Mouse (Mus musculus): ENCODE measurements around the gene Gria3.

The Gria3 gene

DNA sequence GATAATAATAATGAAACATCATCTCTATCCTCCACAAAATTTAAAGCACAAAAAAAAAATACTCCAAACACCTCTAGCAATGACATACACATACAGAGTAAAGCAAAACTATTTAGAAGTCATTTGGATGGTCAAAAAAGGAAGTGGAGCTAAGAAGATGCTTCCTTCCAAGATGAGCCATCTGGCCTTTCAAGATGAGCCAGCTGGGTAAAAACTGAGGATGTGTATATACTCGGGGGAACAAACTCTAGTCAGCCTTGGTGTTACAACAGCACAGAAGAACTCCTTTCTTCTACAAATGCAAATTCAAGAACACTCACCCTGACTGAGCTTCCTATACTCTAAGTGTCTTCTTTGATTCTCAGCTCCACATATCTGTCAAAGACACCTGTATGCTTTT, 172.4 kb downstream of the Gria3 start:
- DNase-seq (ENCODE audit: low spot score): no peak

DNA sequence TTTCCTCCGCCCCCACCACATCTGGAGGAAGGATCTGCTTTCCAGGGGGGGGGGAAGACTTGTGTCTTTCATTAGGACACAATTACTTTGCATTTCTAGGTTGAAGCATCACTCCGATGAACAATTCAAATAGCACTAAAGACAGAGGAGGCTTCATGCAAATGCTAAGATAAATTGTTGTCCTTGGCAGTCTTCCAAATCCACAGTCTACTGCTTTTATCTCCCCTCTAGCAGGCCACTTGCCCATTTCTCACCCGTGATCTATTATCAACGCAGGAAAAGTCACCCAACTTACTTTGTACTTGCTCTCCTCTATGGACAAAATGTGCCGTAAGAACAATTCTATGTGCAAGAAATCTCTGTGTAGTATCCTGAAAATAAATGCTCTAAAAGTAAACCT, 178.1 kb downstream of the Gria3 start:
- DNase-seq (ENCODE audit: low spot score): no peak

DNA sequence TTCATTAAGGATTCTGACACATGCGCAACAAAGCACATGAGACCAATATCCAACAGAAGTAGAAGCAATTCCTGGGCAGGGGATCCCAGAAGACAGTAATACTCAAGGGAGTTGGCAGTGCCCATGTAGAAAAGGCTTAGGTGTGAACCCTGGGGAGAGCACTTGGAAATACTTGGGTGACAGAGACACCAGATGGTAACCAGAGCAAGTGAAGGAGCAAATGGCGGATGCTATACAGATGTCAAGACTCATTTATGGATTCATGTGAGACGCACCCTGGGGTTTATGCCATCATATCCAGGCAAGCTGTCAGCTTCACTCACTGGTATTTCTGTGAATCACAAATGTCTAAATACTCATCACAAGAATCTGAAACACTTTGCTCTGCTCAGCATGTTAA, 187.0 kb downstream of the Gria3 start:
- no peak for DNase-seq (ENCODE audit: low spot score)

DNA sequence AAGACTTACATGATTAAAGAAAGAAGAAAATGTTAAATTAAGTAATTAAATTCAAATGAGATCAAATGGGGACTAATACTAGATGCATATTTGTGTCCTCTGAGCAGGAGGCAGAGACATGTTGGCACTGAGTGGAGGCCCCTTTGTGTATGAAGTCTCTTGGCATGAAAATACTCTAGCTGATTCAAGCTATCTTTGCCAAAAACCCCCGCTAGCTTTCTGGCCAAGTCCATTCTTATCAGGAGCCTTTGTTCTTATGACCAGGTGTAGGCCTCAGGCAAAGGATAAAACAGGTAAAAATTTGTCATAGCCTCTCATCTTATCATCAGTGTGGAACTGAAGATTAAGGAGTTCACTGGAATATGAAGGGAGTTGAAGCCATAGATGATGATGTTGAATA, 206.5 kb downstream of the Gria3 start:
- no peak for DNase-seq (ENCODE audit: low spot score)

DNA sequence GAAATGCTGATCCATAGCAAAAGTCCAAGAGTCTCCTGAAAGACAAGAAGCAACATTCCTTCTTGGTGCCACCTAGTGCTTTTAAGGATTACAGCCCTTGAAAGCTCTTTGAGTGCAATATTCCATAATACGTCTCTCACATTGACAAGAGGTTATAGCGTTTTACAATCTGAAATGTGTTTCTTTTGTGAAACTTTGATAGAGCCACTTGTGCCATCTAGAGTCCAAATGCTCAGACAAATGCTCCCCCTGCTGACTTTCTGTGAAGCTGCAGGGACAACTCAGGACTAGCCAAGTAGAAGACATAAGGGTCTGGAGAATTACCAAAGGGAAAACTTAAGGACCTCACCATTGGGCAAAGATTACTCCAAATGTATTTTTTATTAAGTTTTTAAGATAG, 214.3 kb downstream of the Gria3 start:
- DNase-seq (ENCODE audit: low spot score): no peak

DNA sequence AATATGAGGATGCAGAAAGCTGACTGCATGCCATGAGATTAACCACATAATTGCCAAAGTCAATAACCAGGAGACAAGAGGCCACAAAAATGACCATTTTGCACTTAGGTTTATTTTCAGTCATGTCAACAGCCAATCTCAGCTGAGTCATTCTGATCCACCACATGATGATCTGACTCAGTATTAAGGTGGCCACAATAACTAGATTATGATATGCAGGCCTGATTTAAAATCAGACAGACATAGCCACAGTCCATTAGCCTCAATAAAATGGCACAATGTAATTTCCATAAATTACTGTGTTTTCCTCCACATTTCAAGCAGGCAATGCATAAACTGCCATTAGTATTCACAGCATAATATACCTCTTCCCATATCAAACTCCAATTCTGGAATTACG, 216.3 kb downstream of the Gria3 start:
- no peak for DNase-seq (ENCODE audit: low spot score)

DNA sequence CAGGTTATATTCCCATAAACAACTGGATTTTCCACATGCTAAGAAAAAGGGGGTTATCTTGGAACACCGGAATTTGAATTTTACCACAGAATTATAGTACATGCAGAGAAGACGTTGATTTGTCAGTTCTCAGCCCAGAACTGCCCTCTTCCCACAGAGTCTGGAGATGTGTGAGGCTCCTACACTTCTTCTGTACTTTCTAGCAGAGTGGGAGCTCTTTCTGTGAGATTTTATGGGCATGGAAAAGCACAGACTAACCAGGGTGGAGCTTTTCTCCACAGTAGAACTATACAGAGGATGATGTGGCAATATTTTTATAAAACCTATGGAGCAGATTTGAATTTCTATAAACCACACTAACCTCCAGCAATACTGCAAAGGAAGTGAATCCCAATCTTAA, 217.7 kb downstream of the Gria3 start:
- no peak for DNase-seq (ENCODE audit: low spot score)

DNA sequence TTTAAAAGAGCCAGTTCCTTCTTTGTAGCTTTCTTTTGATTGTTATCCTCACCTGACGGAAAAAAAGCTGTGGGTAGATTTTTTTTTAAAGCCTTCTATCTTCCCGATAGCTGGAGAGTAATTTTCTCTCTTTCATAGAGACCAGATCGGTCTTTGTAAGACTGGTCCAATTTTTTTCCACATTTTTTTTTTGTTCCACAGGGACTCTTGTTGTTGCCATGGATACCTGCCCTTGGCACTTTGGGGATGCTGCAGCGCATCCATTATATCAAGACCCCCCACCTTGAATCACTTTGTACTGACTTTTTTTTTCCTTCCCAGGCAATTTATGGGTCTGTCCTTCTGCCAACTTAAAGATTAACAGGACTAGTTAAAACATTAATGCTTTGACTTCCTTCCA, 232.9 kb downstream of the Gria3 start:
- DNase-seq (ENCODE audit: low spot score): no peak

DNA sequence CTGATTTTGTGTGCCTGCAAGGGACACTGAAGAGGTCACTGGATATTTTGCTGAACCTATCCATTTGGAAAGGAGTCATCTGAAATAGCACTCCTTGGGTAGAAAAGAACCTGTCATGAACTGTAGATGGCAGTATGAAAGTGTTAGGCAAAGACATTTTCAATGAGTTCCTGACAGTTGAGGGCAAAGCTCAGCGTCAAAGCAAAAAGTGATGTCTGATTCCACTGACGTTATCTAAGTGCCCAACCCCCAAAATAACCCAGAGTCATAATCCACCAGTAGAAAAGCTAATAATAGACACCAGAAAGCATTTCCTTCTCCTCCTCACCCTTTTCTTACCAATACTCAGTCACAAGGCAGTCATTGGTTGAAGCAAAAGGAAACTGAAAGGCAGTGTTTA, 244.3 kb downstream of the Gria3 start:
- no peak for DNase-seq (ENCODE audit: low spot score)

DNA sequence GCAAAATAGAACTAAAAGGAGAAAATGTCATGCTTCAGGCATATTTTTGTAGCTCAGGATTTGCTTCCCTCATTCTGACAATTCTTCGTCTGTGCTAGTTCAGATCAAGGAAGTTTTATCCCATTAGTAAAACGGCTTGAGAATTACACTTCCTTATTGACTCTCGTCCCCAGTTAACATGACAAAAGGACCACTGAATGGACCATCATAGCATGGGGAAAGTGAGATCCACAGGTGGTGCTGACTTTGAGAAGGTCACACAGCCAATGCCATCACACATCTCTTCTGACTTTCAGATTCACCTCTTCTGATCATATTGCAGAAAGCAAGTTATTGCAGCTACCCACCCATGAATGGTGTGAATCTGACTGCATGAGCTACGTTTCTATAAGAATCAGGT, 257.1 kb downstream of the Gria3 start:
- no peak for DNase-seq (ENCODE audit: low spot score)

DNA sequence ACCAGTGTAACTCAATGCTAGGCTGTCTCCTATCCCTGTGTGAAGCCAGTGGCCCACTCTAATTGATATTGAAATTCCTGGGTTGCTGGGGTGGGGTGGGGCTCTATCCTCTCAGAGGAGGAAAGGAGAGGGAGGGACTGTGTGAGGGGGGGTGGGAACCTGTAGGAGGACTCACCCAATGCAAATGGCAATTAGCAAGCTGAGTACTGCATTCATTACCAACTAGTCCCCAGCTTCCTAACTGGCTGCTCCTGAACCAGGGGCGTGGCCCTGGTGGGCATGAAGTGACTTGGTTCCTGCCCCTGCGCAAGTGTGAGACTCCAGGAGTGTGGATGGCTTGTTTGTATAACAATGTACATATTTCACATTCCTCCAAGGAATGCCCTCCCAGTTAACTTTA, 288.2 kb downstream of the Gria3 start:
- DNase-seq (ENCODE audit: low spot score): no peak

DNA sequence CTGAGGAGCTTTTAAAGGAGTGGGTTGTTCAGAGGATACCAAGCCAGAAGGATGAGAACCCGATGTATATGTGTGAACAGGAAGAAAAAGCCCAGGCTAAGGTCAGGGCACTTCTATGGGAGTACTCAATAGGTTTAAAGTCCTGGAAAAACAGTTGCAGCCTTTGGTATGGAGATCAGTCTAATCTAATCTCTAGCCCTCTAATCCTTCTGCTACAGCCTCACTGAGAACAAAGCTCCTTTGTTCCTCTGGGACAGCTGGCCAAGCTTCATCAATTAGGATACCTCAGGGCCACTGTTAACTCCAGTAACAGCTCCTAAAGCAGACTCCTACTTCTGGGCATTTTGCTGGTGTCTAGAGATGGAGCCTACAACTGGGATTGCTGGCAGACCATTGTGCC, 291.4 kb downstream of the Gria3 start:
- DNase-seq (ENCODE audit: low spot score): no peak
